Mouse (Mus musculus): Measurements from ENCODE around the gene Apbb2.

The Apbb2 gene

DNA sequence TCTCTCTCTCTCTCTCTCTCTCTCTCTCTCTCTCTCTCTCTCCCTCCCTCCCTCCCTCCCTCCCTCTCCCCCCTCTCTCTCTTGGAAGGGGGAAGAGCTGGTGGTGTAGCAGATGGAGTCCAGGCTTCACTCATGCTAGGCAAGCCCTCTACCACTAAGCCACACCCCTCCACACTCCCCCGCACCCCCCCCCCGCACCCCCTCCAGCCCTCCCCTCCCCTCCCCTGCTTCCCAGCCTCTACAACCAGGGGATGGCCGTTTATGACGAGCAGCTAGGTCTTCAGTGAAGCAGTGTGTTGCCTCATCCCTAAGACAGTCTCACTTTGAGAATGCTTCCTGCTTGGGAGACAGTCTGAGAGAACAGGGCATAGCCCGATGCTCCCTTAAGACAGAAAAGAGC is 210.6 kb downstream of the Apbb2 start:
- DNase-seq: no peak

DNA sequence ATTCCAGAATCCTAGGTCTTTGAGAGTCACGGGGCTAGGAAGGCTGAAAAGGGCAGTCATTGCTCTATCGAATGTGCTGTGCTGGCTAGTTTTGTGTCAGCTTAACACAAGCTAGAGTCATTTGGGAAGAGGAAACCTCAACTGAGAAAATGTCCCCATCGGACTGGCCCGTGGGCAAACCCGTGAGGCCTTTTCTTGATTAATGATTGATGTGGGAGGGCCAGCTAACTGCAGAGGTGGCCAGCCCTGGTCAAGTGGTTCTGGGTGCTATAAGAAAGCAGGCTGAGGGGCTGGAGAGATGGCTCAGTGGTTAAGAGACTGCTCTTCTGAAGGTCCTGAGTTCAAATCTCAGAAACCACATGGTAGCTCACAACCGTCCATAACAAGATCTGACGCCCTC is 212.2 kb downstream of the Apbb2 start:
- no peak for DNase-seq

DNA sequence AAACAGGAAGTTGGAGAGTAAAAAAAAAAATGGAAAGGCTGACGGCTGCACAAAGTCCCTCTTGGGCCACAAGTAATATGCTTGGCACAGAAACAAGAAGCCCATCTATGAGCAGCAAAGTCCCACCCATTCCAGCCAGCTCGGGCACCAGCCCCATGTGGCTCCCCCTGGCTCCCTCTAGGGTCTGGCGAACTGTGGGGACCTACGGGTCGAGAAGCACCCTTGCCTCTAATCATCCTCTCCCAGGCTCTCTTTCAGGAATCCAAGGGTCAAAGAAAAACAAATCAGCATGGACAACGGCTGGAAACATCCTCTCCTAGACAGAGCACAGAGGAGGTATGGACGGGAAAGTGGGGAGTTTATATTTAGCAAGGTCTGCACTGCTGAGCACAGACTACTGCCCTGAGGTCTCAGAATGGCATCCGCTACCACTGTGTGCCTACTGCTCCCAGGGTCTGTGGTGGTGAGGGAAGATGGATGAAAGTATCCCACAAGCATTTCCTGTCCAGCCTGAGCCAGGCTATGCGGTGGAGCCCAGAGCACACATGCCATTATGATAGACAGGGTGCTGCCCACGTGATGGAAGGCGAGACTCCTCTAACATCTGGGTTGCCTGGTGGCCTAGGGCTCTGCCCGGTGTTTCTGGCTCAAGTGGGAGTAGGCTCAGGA is 212.7 kb downstream of the Apbb2 start:
- no peak for DNase-seq

GRCm38 (mm10) chr5:66405305-66405704 is 213.3 kb downstream of the Apbb2 start:
- no peak for DNase-seq

- no peak for DNase-seq
These were observed 218.0 kb downstream of the Apbb2 start for GRCm38 (mm10) chr5:66400563-66400962.

GRCm38 (mm10) chr5:66399264-66399620 is 219.3 kb downstream of the Apbb2 start:
- no peak for DNase-seq

DNA sequence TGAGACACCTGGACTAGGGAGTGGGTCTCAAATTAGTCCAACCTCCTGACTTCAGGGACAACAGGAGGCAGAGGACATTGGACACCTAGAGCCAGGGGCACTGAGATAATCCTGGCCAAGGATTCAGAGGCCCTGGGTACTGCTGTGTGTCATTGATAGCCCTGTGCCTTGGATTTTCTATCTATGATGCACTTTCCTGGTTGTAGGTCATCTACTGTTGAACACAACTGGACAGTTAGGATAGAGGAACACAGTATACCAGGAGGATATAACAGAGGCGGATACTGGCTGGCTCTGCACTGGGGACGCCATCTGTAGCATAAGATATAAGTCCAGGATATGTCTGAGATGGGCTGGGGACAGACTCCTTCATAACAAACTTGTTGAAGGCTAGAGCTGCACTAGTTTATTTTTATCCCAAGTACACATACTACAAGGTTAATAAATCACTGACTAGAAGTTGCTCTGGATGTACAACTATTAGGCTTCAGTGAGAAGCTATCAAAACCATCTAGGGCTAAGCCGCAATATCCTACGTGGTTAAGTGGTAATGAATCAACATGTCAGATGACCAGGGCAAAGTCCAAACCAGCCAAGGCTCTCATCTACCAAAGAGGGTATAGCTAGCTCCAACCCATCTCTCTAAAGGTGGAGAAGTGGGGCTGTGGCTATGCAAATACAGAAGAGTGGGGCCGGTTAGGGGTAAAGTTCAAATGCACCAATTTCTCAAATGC is 219.9 kb downstream of the Apbb2 start:
- no peak for DNase-seq

- no peak for DNase-seq
These were observed 224.7 kb downstream of the Apbb2 start for GRCm38 (mm10) chr5:66393767-66394446.

DNA sequence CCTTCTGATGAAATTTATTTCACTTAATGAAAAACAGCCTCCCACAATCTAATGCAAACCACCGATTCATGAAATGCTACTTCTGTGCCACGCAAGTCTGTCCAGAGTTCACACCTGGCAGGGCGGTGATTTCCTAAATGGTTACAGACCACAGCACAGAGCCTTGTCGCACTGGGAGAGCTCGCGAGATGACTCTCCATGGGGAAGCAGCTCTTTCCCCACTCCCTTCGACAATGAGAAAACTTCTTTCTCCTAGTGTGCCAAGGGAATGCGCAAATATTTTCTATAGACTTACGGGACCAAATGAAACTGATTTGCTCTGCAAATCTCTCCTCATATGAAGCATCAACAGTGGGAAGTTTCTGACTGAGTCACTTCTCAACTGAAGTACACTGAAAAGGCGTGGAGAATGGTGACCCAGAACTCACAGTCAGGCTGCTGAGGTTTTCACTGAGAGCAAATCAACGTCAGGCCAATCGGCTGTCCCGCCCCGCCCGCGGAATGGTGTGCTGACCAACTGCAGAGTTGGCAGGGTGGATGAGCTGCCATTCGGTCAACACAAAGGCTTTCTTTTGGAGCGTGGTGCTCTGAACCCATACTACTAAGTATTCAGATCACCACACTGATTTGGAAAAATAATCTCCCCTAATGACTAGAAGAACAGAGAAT is 225.6 kb downstream of the Apbb2 start:
- peak; percentile 31 for DNase-seq

DNA sequence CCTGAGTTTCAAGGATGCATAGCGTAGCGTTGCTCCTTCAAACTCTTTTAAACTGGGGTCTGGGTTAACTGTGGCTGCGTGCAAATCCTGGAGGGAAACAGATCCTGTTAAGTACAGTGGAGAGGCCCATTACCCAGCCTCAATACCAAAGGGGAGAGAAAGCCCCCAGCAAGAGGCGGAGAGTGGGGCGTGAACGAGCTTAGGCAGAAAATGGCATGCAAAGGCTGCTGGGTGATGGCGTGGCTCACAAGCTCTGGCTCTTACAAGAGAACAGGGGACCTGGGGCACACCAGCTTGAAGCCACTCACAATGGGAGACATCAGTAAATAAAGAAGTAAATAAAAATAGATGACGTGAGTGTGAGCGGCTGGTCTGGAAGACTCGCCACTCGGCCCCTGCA is 226.8 kb downstream of the Apbb2 start:
- no peak for DNase-seq

DNA sequence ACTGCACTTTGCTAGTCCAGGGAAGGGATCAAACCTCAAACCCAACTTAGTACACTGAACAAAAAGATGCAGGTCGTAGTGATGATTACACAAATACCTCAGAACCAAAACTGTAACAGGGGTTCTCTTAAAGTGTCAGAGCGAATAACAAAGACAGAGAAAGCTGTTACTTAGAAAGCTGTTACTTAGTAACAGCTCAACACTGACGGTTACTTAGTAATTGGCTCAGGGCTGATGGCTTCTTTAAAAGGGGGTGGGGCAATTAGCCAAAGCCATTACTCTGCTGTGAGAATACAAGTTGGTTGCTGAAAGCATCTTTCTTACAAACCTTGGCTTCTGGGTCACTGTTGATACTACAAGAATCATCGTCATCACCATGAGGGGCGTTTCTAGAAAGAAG is 227.3 kb downstream of the Apbb2 start:
- no peak for DNase-seq

- DNase-seq: no peak
These were observed 228.0 kb downstream of the Apbb2 start for GRCm38 (mm10) chr5:66390567-66390966.

GRCm38 (mm10) chr5:66387481-66387880 is 231.1 kb downstream of the Apbb2 start:
- DNase-seq: no peak

DNA sequence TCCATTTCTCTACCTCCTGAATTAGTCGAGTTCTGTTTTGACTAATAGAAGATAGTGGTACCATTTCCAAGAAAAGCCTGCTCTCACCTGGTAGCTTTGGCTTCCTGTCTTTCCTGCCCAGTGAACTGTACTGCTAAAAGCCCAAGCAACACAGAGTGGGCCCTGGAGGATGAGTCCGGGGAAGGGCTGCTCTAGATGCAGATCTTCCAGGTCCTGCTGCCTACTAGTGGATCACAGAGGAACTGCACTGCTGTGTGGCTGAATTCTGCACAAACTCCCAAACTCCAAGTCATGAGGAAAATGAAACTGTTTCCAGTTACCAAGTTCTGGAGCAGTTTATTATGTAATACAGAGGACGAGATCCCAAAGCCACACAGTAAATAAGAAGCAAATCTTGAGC is 232.9 kb downstream of the Apbb2 start:
- DNase-seq: peak; percentile 31

GRCm38 (mm10) chr5:66384806-66385446 is 233.7 kb downstream of the Apbb2 start:
- DNase-seq: no peak

GRCm38 (mm10) chr5:66384114-66384513 is 234.5 kb downstream of the Apbb2 start:
- no peak for DNase-seq

- DNase-seq: no peak
These were observed 236.5 kb downstream of the Apbb2 start for GRCm38 (mm10) chr5:66382111-66382510.

DNA sequence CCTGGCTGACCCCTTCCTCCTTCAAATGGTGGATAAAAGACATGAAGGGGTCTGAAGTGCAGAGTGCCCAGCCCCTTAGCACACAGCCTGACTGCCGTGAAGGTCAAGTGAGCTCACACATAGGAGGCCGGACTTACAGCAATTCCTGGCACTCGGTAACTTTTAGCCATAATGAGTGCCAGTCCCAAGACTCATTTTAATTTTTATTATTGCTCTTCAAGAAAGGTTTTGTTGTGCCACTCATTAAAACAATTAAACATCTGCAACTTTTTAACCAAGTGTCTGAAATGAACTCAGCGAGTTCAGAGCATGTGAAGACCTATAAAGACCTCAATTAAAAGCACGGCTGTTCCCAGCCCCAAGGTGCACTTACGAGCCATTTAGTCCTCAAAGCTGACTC is 239.6 kb downstream of the Apbb2 start:
- DNase-seq: no peak

DNA sequence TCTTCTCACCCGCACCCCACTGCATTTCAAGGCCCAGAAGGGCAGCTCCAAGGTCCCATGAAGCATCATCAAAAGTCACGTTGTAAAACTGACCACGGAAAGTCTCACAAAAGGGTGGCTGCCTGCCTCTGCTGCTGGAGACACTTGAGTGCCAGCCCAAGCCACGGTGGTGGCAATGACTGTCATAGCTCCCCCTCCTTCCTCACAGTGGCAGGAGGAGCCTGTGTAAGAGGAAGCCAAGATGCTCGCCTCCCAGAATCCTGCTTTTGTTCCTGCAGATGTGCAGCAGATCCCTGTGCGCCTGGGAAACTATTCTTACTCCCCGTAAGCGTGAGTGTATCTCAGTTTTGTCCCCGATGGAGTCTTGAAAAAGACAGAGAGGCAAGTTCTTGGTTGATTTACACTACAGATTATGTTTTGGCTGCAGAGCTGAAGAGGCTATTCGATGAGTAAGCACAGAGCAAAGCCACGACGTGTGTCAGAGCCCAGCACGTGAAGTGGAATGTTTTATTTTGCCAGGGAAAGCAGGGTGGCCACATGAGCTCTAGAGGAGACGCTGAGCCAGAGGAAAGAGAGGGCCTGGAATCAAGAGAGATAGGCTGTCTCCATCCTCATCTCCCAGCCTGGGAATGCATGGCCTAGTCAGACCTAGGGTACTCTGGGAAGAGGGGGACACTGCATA is 241.9 kb downstream of the Apbb2 start:
- peak; percentile 43 for DNase-seq

GRCm38 (mm10) chr5:66374413-66374812 is 244.2 kb downstream of the Apbb2 start:
- DNase-seq: no peak

- DNase-seq: no peak
These were observed 244.9 kb downstream of the Apbb2 start for GRCm38 (mm10) chr5:66373515-66374164.

DNA sequence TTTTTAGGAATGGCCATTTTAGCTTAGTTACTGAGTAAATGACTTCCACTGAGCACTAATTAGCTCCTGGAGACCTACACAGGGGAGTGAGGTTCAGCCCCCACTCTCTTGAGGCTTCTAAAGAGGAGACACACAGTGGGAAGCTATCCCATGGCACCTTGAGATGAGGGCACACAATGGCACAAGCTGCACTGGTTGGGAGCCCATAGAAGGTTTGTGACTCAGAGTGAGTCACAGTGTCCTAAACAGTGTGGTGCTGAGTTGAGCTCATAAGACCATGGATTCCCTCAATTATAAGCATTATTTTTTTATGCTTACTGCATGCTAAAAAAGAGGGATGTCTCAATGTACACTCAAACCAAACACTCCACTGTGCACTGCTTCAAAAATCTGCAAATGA is 247.5 kb downstream of the Apbb2 start:
- DNase-seq: peak; percentile 13

Data from right cerebral cortex, adult 18-20 months (tissue).